Mouse (Mus musculus) MEL (cell line): Measurements from ENCODE around the gene Nsun5. TPM values are rescaled to one million over a fixed set of nuclear protein-coding genes. Genes with fewer than 3 reads are reported as not detected.

Experiments
- DNase-seq: peaks from one replicate; pipeline ENCODE4 v3.0.0; 2011; ENCODE audit warnings: low read depth, low spot score
- H3K27ac ChIP-seq: 2 replicates; pipeline ENCODE4 v1.5.1; 2012; ENCODE audit warnings: low read depth, mild to moderate bottlenecking, control low read depth, low read length, moderate library complexity; ENCODE audit not compliant: control insufficient read depth
- H3K27me3 ChIP-seq, 2 experiments: fragments of 150-350 bp in 1 of 2; sonication (generic) in 1 of 2; 2 replicates each; pipeline ENCODE4 v1.6.1; 2012; ENCODE audit warnings: low read length in 2 of 2, mild to moderate bottlenecking in 2 of 2, improper control_type of control experiment in 1 of 2, moderate library complexity in 1 of 2; ENCODE audit not compliant: insufficient read depth in 2 of 2, control insufficient read depth in 1 of 2
- H3K36me3 ChIP-seq, 2 experiments: 2 replicates each; pipeline ENCODE4 v1.6.1; 2012 to 2014; ENCODE audit warnings: low read length in 2 of 2, improper control_type of control experiment in 1 of 2, inconsistent platforms in 1 of 2, mild to moderate bottlenecking in 1 of 2; ENCODE audit not compliant: insufficient read depth in 2 of 2, control insufficient read depth in 1 of 2
- H3K4me1 ChIP-seq, 2 experiments: fragments of 150-350 bp in 1 of 2; sonication (generic) in 1 of 2; 2 replicates each; pipeline ENCODE4 v1.6.1; 2012; ENCODE audit warnings: low read length in 2 of 2, improper control_type of control experiment in 1 of 2, mild to moderate bottlenecking in 1 of 2; ENCODE audit not compliant: insufficient read depth in 2 of 2, control insufficient read depth in 1 of 2
- H3K4me3 ChIP-seq, 2 experiments: fragments of 150-350 bp in 1 of 2; sonication (generic) in 1 of 2; 2 replicates each; pipeline ENCODE4 v1.5.1; 2012; ENCODE audit warnings: low read depth in 2 of 2, low read length in 2 of 2, mild to moderate bottlenecking in 2 of 2, moderate library complexity in 2 of 2, control low read depth in 1 of 2, improper control_type of control experiment in 1 of 2; ENCODE audit not compliant: control insufficient read depth in 1 of 2, insufficient read depth in 1 of 2
- H3K79me2 ChIP-seq: 2 replicates; pipeline ENCODE4 v1.6.1; 2012; ENCODE audit warnings: mild to moderate bottlenecking, low read length, moderate library complexity; ENCODE audit not compliant: control insufficient read depth, poor library complexity, insufficient read depth
- H3K9ac ChIP-seq: 2 replicates; pipeline ENCODE4 v1.6.1; 2012; ENCODE audit warnings: low read depth, mild to moderate bottlenecking, control low read depth, low read length, moderate library complexity; ENCODE audit not compliant: control insufficient read depth, poor library complexity, severe bottlenecking
- H3K9me3 ChIP-seq: fragments of 150-350 bp; sonication (generic); replicated peaks from 2 replicates; pipeline ENCODE4 v1.6.1; 2012; ENCODE audit warnings: mild to moderate bottlenecking, low read length, improper control_type of control experiment, moderate library complexity; ENCODE audit not compliant: insufficient read depth
- BHLHE40 ChIP-seq: IDR thresholded peaks from 2 replicates; pipeline ENCODE4 v1.6.1; 2012; ENCODE audit warnings: low read depth, mild to moderate bottlenecking, inconsistent platforms, low read length, improper control_type of control experiment, borderline replicate concordance
- CHD2 ChIP-seq: IDR thresholded peaks from 2 replicates; pipeline ENCODE4 v1.6.1; 2011; ENCODE audit warnings: low read length, improper control_type of control experiment
- E2F4 ChIP-seq: IDR thresholded peaks from 2 replicates; pipeline ENCODE4 v1.6.1; 2011; ENCODE audit warnings: low read depth, low read length, improper control_type of control experiment, borderline replicate concordance
- ELF1 ChIP-seq: IDR thresholded peaks from 2 replicates; pipeline ENCODE4 v1.6.1; 2014; ENCODE audit warnings: low read depth, mild to moderate bottlenecking, inconsistent platforms, low read length, improper control_type of control experiment, moderate library complexity
- EP300 ChIP-seq, 2 experiments: IDR thresholded peaks; 2 replicates each; pipeline ENCODE4 v1.6.1; 2011; ENCODE audit warnings: improper control_type of control experiment in 2 of 2, low read length in 2 of 2, low read depth in 1 of 2, mild to moderate bottlenecking in 1 of 2
- ETS1 ChIP-seq: IDR thresholded peaks from 2 replicates; pipeline ENCODE4 v1.6.1; 2012; ENCODE audit warnings: low read depth, mild to moderate bottlenecking, inconsistent platforms, low read length, improper control_type of control experiment, moderate library complexity
- GABPA ChIP-seq: IDR thresholded peaks from 2 replicates; pipeline ENCODE4 v1.6.1; 2012; ENCODE audit warnings: low read depth, mild to moderate bottlenecking, inconsistent platforms, low read length, improper control_type of control experiment, moderate library complexity
- GATA1 ChIP-seq: IDR thresholded peaks from 2 replicates; pipeline ENCODE4 v1.6.1; 2011; ENCODE audit warnings: low read depth, low read length, improper control_type of control experiment
- HCFC1 ChIP-seq: IDR thresholded peaks from 2 replicates; pipeline ENCODE4 v1.6.1; 2012; ENCODE audit warnings: low read depth, mild to moderate bottlenecking, inconsistent platforms, low read length, improper control_type of control experiment, moderate library complexity
- JUND ChIP-seq: IDR thresholded peaks from 2 replicates; pipeline ENCODE4 v1.6.1; 2011; ENCODE audit warnings: low read depth, mild to moderate bottlenecking, improper control_type of control experiment, low read length
- KAT2A ChIP-seq: conservative IDR thresholded peaks from 2 replicates; pipeline ENCODE4 v1.6.1; 2012; ENCODE audit warnings: low read depth, low read length, improper control_type of control experiment, inconsistent platforms
- MAFK ChIP-seq: IDR thresholded peaks from 2 replicates; pipeline ENCODE4 v1.6.1; 2011; ENCODE audit warnings: low read depth, mild to moderate bottlenecking, low read length, improper control_type of control experiment, borderline replicate concordance
- MAZ ChIP-seq: IDR thresholded peaks from 2 replicates; pipeline ENCODE4 v1.6.1; 2012; ENCODE audit warnings: low read depth, mild to moderate bottlenecking, inconsistent platforms, low read length, improper control_type of control experiment
- MEF2A ChIP-seq: IDR thresholded peaks from 2 replicates; pipeline ENCODE4 v1.6.1; 2014; ENCODE audit warnings: low read depth, mild to moderate bottlenecking, inconsistent platforms, low read length, improper control_type of control experiment; ENCODE audit not compliant: poor library complexity, insufficient replicate concordance, severe bottlenecking; ENCODE audit errors: extremely low read depth
- MXI1 ChIP-seq: IDR thresholded peaks from 2 replicates; pipeline ENCODE4 v1.6.1; 2011; ENCODE audit warnings: mild to moderate bottlenecking, low read depth, low read length, improper control_type of control experiment
- MYC ChIP-seq: IDR thresholded peaks from 2 replicates; pipeline ENCODE4 v1.6.1; 2011; ENCODE audit warnings: low read depth, mild to moderate bottlenecking, low read length, improper control_type of control experiment, moderate library complexity
- NELFE ChIP-seq: IDR thresholded peaks from 2 replicates; pipeline ENCODE4 v1.6.1; 2011; ENCODE audit warnings: low read depth, low read length, improper control_type of control experiment
- NRF1 ChIP-seq: IDR thresholded peaks from 2 replicates; pipeline ENCODE4 v1.6.1; 2014; ENCODE audit warnings: low read depth, mild to moderate bottlenecking, inconsistent platforms, low read length, improper control_type of control experiment, moderate library complexity; ENCODE audit not compliant: poor library complexity, insufficient read depth, severe bottlenecking
- POLR2A ChIP-seq, 2 experiments: IDR thresholded peaks; 2 replicates each; pipeline ENCODE4 v1.6.1; 2011 to 2012; ENCODE audit warnings: low read length in 2 of 2, mild to moderate bottlenecking in 2 of 2, control low read depth in 1 of 2, improper control_type of control experiment in 1 of 2, low read depth in 1 of 2, moderate library complexity in 1 of 2; ENCODE audit not compliant: control insufficient read depth in 1 of 2, insufficient read depth in 1 of 2, poor library complexity in 1 of 2
- POLR2AphosphoS2 ChIP-seq: IDR thresholded peaks from 2 replicates; pipeline ENCODE4 v1.6.1; 2011; ENCODE audit warnings: low read length, improper control_type of control experiment
- RAD21 ChIP-seq: IDR thresholded peaks from 2 replicates; pipeline ENCODE4 v1.6.1; 2011; ENCODE audit warnings: mild to moderate bottlenecking, low read depth, low read length, improper control_type of control experiment
- SIN3A ChIP-seq: IDR thresholded peaks from 2 replicates; pipeline ENCODE4 v1.6.1; 2012; ENCODE audit warnings: low read length, improper control_type of control experiment, inconsistent platforms
- TBP ChIP-seq: IDR thresholded peaks from 2 replicates; pipeline ENCODE4 v1.8.0; 2011; ENCODE audit warnings: low read depth, low read length, improper control_type of control experiment
- USF2 ChIP-seq, 2 experiments: IDR thresholded peaks; 2 replicates each; pipeline ENCODE4 v1.6.1; 2011 to 2012; ENCODE audit warnings: improper control_type of control experiment in 2 of 2, low read length in 2 of 2, borderline replicate concordance in 1 of 2, inconsistent platforms in 1 of 2, low read depth in 1 of 2, mild to moderate bottlenecking in 1 of 2; ENCODE audit not compliant: insufficient read depth in 1 of 2
- ZC3H11A ChIP-seq: IDR thresholded peaks from 2 replicates; pipeline ENCODE4 v1.6.1; 2012; ENCODE audit warnings: low read depth, mild to moderate bottlenecking, inconsistent platforms, low read length, improper control_type of control experiment
- ZKSCAN1 ChIP-seq: IDR thresholded peaks from 2 replicates; pipeline ENCODE4 v1.6.1; 2012; ENCODE audit warnings: low read depth, mild to moderate bottlenecking, inconsistent platforms, low read length, improper control_type of control experiment, moderate library complexity
- ZNF384 ChIP-seq: IDR thresholded peaks from 2 replicates; pipeline ENCODE4 v1.6.1; 2012; ENCODE audit warnings: low read depth, mild to moderate bottlenecking, inconsistent platforms, low read length, improper control_type of control experiment
- polyA plus RNA-seq, 2 experiments: library from polyadenylated mRNA; stranded (reverse) in 1 of 2; unstranded in 1 of 2; fragments of >175 nt in 1 of 2; fragments of >200 nt in 1 of 2; gene quantifications; 2 replicates each; pipeline versions ENCODE4 v1.2.1 to v1.2.4; 2012; ENCODE audit warnings: low replicate concordance in 2 of 2, low read depth in 1 of 2; ENCODE audit not compliant: insufficient read length in 2 of 2, insufficient read depth in 1 of 2, missing spikeins in 1 of 2
- total RNA-seq: library from RNA; depleted of rRNA; stranded (reverse); fragments of 300-350 nt; gene quantifications from 2 replicates; pipeline ENCODE4 v1.2.3, GENCODE M21; 2012

The Nsun5 gene
- total and polyA plus RNA-seq, 3 experiments, result 90.0 to 178 (median 97.5) TPM

- H3K4me3 ChIP-seq, result no peak overlapping the region
- H3K36me3 ChIP-seq, result no peaks in the 10 kb centered on the region
- no peaks in the 10 kb centered on the region for H3K79me2 ChIP-seq
- H3K27me3 ChIP-seq, result peaks cover 18 to 27% of the 10 kb centered on the region in 2 experiments
- no peak for TF ChIP-seq NRF1
- TF ChIP-seq EP300 (IDR thresholded peaks at IDR 0.05; ENCODE audit: low read depth in 1 of 2, low read length in 2 of 2), result no peak
- TF ChIP-seq ELF1, result no peak
- no peak for TF ChIP-seq MAFK
- TF ChIP-seq GABPA, result no peak
- no peak for TF ChIP-seq MAZ
- TF ChIP-seq ZNF384, result no peak
- no peak for TF ChIP-seq JUND
- no peak for TF ChIP-seq USF2 (IDR thresholded peaks at IDR 0.05; ENCODE audit: borderline replicate concordance in 1 of 2, insufficient read depth in 1 of 2, low read depth in 1 of 2, low read length in 2 of 2)
- TF ChIP-seq SIN3A, result no peak
- TF ChIP-seq GATA1, result no peak
- no peak for TF ChIP-seq BHLHE40
- no peak for TF ChIP-seq TBP
- no peak for TF ChIP-seq MXI1
- no peak for TF ChIP-seq MEF2A
- no peak for TF ChIP-seq E2F4
- TF ChIP-seq MYC, result no peak
- TF ChIP-seq, all 39 proteins: peak for 0
- no peaks in the 10 kb centered on the region for H3K9me3 ChIP-seq
- H3K27ac ChIP-seq, result no peak overlapping the region
- no peaks in the 10 kb centered on the region for H3K4me1 ChIP-seq
- DNase-seq, result no peak
- no peak overlapping the region for H3K9ac ChIP-seq
Measured at GRCm38 (mm10) chr5:135326121-135326659, 43.6 kb upstream of the Nsun5 start.

- Histone ChIP-seq H3K36me3 (no peaks in the 10 kb centered on the region), H3K4me1 (no peaks in the 10 kb centered on the region), H3K4me3 (no peak overlapping the region), H3K9me3 (no peaks in the 10 kb centered on the region), H3K79me2 (no peaks in the 10 kb centered on the region), H3K27ac (no peak overlapping the region), H3K27me3 (peaks cover 14 to 26% of the 10 kb centered on the region in 2 experiments), H3K9ac (no peak overlapping the region)
- DNase-seq, result no peak
- TF ChIP-seq KAT2A (no peak), MEF2A (no peak), NELFE (no peak), CHD2 (no peak), RAD21 (no peak), GATA1 (no peak), MXI1 (no peak), BHLHE40 (no peak), POLR2AphosphoS2 (no peak), HCFC1 (no peak), USF2 (IDR thresholded peaks at IDR 0.05; ENCODE audit: borderline replicate concordance in 1 of 2, insufficient read depth in 1 of 2, low read depth in 1 of 2, low read length in 2 of 2) (no peak), ZC3H11A (no peak), ZKSCAN1 (no peak), MAFK (no peak), ZNF384 (no peak), POLR2A (IDR thresholded peaks at IDR 0.05; ENCODE audit: control insufficient read depth in 1 of 2, insufficient read depth in 1 of 2, low read depth in 1 of 2, low read length in 2 of 2, poor library complexity in 1 of 2) (no peak), ETS1 (no peak)
Measured at GRCm38 (mm10) chr5:135329471-135329870, 40.3 kb upstream of the Nsun5 start.
